Mouse (Mus musculus) neural tube, embryonic 13.5 days (tissue): ENCODE measurements around the gene Mvp. TPM values are rescaled to one million over a fixed set of nuclear protein-coding genes. Genes with fewer than 3 reads are reported as not detected.

ENCODE experiments used
- ATAC-seq: fragments of 200-750 bp; cut with Nextera tagmentation; 2 replicates; pipeline ENCODE4 v1.8.0; 2017; ENCODE audit warnings: low read depth, mild to moderate bottlenecking, moderate TSS enrichment, moderate library complexity
- H3K27ac ChIP-seq: fragments of 300-500 bp; sonication (generic); replicated peaks from 2 replicates; pipeline ENCODE4 v1.5.1; 2015; ENCODE audit warnings: moderate library complexity, mild to moderate bottlenecking, inconsistent platforms
- H3K27me3 ChIP-seq: fragments of 300-500 bp; sonication (generic); 2 replicates; pipeline ENCODE4 v1.6.1; 2015; ENCODE audit warnings: mild to moderate bottlenecking, inconsistent platforms
- H3K36me3 ChIP-seq: fragments of 300-500 bp; sonication (generic); 2 replicates; pipeline ENCODE4 v1.6.1; 2015; ENCODE audit warnings: mild to moderate bottlenecking, inconsistent platforms
- H3K4me1 ChIP-seq: fragments of 300-500 bp; sonication (generic); replicated peaks from 2 replicates; pipeline ENCODE4 v1.6.1; 2015; ENCODE audit warnings: inconsistent platforms
- H3K4me2 ChIP-seq: fragments of 300-500 bp; sonication (generic); 2 replicates; pipeline ENCODE4 v1.6.1; 2015; ENCODE audit warnings: inconsistent platforms, mild to moderate bottlenecking, moderate library complexity
- H3K4me3 ChIP-seq: fragments of 300-500 bp; sonication (generic); 2 replicates; pipeline ENCODE4 v1.5.1; 2015; ENCODE audit warnings: mild to moderate bottlenecking, inconsistent platforms
- H3K9ac ChIP-seq: fragments of 300-500 bp; sonication (generic); 2 replicates; pipeline ENCODE4 v1.6.1; 2015; ENCODE audit warnings: moderate library complexity, mild to moderate bottlenecking, inconsistent platforms
- H3K9me3 ChIP-seq: fragments of 300-500 bp; sonication (generic); 2 replicates; pipeline ENCODE4 v1.6.1; 2016; ENCODE audit warnings: inconsistent platforms
- WGBS: fragments of 180-500 bp; shearing (Covaris S2); methylation state at CpG from one replicate; pipeline ENCODE4 v1.1.7; 2015; 5-methylcytosine and 5-hydroxymethylcytosine counted together
- polyA plus RNA-seq: library from polyadenylated mRNA; unstranded; fragments of >200 nt; fragmentation: Nextera tagmentation; extraction: Ambion mirVana; gene quantifications from 2 replicates; pipeline ENCODE4 v1.2.1, GENCODE M21; 2015

The Mvp gene
- polyA plus RNA-seq, 1 experiment from 2014 or later, result 7.2 TPM

DNA sequence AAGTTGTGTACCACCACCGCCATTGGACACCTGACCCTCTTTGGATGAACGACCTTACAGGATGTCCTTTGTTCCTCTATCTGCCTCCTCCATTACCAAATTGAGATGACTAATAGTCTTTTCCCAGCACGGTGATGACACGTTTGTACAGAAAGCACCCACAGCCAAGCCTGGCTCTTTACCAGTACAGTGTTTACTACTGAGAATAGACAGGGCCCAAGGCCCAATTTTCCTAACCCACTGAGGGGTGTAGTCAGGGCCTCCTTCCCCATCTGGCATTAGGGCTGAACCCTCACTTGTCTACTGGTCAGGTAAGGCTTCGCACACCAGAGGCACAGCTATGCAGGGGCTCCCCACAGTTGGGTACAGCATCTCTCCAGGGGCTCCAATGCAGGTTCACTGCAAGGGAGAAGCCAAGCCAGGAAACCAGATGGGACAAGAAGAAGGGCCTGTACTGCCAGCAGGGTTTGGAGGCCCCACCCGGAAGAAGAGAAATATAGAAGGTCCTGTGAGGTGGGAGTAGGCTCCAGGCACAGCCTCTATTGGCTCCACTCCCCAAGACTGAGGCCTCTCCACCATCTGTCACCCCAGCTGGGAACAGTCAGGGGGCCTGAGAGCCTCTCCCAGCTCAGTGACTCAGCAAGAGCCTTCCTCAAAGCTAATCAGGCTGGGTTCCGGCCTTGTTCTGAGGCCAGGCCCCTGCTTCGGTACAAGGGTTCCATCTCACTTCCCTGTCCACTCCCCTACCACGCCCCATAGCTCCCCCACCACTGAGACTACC is 6.0 kb downstream of the Mvp start:
- Histone ChIP-seq H3K27me3 (no peaks in the 10 kb centered on the region), H3K9ac (peak overlapping the region; percentile 14; the same call in 1 of the 2 replicates), H3K36me3 (peaks cover 16% of the 10 kb centered on the region), H3K4me1 (peaks cover 17% of the 10 kb centered on the region; the same call in 1 of the 2 replicates), H3K4me3 (no peak overlapping the region), H3K9me3 (no peaks in the 10 kb centered on the region), H3K27ac (peak overlapping the region; percentile 63), H3K4me2 (no peak overlapping the region)
- WGBS, result 54% methylated on average over 9 of the region's 9 CpGs
- 0 out of 2 replicates have a peak, but pooled peaks have one; percentile 68 for ATAC-seq

DNA sequence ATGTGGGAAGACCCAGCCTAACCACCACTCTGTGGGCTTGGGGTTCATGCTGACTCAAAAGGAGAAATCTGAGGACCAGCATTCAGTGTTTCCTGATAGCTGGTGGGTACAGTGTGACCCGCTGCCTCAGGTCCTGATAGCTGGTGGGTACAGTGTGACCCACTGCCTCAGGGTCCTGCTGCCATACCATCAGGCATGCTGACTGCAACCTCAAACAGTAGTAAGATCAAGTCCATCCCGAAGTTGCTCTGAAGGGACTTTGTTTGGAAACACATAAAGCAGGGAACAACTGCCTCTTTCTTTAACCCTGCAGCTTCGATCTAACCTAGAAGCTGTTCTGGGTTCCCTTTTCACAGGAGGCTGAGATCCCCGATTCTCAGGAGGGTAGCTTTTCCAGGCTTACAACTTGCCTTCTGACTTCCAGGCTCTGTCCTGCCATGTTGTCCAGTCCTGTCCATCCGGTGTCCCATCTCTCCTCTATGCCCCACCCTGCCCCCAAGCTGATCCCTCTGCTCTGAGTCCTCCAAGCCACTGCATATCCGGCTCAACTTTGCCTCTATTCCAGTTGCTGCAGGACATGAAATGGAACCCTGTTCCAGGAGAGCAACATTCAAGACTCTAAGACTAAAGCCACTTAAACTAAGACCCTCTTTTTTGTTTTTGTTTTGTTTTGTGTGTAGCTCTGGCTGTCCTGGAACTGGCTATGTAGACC is 7.0 kb downstream of the Mvp start:
- peaks cover 14% of the 10 kb centered on the region; the same call in 1 of the 2 replicates for H3K4me1 ChIP-seq
- H3K36me3 ChIP-seq, result peaks cover 6% of the 10 kb centered on the region
- no peaks in the 10 kb centered on the region for H3K27me3 ChIP-seq
- H3K9me3 ChIP-seq, result no peaks in the 10 kb centered on the region
- no peak for ATAC-seq
- no peak overlapping the region for H3K4me2 ChIP-seq
- H3K9ac ChIP-seq, result no peak overlapping the region
- WGBS, result 80% methylated on average over 6 of the region's 6 CpGs
- 0 out of 2 replicates have a peak overlapping the region, but pooled peaks have one; percentile 7 for H3K27ac ChIP-seq
- H3K4me3 ChIP-seq, result no peak overlapping the region

DNA sequence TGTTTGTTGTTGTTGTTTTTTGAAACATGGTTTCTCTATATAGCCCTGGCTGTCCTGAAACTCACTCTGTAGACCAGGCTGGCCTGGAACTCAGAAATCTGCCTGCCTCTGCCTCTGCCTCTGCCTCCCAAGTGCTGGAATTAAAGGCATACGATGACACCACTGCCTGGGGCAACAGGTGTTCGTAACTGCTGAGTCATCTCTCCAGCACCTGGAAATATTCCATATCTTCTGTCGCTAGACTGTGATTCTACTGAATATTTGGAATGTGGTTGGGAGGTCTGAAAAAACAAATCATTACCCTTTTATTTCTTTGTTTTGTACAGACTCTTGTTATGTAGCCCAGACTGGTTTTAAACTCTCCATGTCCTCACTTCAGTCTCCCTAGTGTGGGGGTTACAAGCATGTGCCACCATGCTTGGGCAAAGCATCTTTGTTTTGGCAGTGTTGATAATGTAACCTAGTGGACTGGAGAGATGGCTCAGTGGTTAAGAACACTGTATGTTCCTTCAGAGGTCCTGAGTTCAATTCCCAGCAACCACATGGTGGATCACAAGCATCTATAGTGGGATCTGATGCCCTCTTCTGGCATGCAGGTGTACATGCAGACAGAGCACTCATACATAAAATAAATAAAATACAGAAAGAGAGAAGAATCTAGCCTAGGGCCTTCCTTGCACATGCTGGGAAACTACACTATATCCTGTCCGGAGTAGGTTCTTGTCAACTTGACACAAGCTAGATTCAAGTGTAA is 10.1 kb downstream of the Mvp start:
- Histone ChIP-seq H3K4me2 (no peak overlapping the region), H3K27me3 (no peaks in the 10 kb centered on the region), H3K36me3 (no peaks in the 10 kb centered on the region), H3K4me3 (no peak overlapping the region), H3K9me3 (no peaks in the 10 kb centered on the region), H3K27ac (no peak overlapping the region), H3K4me1 (peaks cover 13% of the 10 kb centered on the region; the same call in 1 of the 2 replicates), H3K9ac (no peak overlapping the region)
- 91% methylated on average over 4 of the region's 4 CpGs for WGBS
- ATAC-seq, result no peak

DNA sequence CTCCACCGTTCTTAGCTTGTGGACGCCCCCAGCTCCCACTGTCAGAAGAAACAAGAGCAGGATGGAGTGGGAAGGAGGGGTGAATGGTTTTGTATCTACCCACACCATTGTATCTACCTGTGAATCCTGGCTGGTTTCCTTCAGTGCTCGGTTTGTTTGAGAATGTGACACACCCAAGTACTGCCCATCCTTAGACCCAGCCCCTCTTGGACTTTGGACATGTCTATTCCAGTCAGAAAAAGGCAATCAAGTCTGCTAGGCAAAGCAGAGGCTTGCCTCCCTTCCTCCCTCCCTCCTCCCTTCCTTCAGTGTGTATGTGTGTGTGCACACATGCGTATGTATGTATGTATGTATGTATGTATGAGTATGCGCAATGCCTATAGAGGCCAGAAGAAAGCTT is 10.8 kb downstream of the Mvp start:
- no peak for ATAC-seq
- Histone ChIP-seq H3K4me3 (no peak overlapping the region), H3K27me3 (no peaks in the 10 kb centered on the region), H3K27ac (no peak overlapping the region), H3K9ac (no peak overlapping the region), H3K4me1 (peaks cover 6% of the 10 kb centered on the region; the same call in 1 of the 2 replicates), H3K9me3 (no peaks in the 10 kb centered on the region), H3K4me2 (no peak overlapping the region), H3K36me3 (no peaks in the 10 kb centered on the region)
- WGBS, result 87% methylated on average over 5 of the region's 5 CpGs

DNA sequence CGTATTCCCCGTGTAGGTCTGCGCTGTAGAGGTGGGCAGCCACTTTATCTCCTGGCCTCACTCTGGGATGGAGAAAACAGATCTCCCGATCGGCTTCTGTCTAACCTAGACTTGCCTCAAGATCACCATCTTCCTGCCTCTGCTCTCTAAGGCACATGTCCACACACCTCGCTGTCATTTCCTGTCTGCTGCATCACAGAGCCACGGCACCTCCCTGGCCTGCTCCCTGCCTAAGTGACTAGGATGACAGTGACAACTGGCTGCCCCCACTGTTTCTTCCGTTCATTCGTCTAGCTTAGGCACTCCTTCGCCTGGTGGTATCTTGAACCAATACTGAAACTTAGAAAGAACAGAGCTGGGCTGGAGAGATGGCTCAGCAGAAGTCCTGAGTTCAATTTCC is 14.9 kb downstream of the Mvp start:
- Histone ChIP-seq H3K9me3 (no peaks in the 10 kb centered on the region), H3K4me3 (no peak overlapping the region), H3K27me3 (no peaks in the 10 kb centered on the region), H3K4me2 (no peak overlapping the region), H3K4me1 (no peaks in the 10 kb centered on the region), H3K27ac (no peak overlapping the region), H3K9ac (no peak overlapping the region), H3K36me3 (no peaks in the 10 kb centered on the region)
- 86% methylated on average over 10 of the region's 10 CpGs for WGBS
- ATAC-seq, result no peak

DNA sequence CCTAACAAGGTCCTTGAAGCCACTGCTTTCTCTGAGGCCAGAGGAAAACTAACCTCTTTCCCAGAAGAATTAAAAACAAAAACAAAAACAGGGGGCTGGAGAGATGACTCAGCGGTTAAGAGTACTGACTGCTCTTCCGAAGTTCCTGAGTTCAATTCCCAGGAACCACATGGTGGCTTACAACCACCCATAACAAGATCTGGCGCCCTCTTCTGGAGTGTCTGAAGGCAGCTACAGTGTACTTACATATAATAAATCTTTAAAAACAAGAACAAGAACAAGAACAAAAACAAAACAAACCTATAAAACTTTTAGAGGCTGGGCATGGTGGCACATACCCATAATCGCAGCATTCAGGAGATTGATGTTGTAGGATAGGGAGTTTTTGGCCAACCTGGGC is 18.0 kb downstream of the Mvp start:
- no peaks in the 10 kb centered on the region for H3K9me3 ChIP-seq
- no peak overlapping the region for H3K4me3 ChIP-seq
- no peak overlapping the region for H3K9ac ChIP-seq
- 84% methylated on average over 4 of the region's 4 CpGs for whole genome bisulfite sequencing
- no peak overlapping the region for H3K4me2 ChIP-seq
- no peaks in the 10 kb centered on the region for H3K27me3 ChIP-seq
- no peaks in the 10 kb centered on the region for H3K4me1 ChIP-seq
- no peaks in the 10 kb centered on the region for H3K36me3 ChIP-seq
- no peak overlapping the region for H3K27ac ChIP-seq
- ATAC-seq, result no peak

DNA sequence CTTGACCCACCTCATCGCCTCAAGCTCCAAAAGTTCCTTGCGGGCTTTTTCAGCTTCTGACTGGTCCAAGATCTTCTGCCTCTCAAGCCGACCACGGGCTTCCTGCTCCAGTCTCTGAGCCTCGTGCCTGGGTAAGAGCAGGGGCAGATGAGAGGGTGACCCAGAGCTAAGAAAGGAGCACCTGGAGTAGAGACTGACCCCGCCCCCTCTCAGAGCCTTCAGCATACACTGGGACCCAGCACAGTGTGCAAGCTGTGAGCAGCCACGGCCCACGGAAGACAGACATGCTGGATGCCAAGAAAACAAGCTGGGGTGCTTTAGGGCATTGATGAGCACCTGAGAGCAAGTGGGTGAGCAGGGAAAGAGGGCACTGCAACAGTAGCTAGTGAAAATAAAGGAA is 25.6 kb downstream of the Mvp start:
- no peaks in the 10 kb centered on the region for H3K36me3 ChIP-seq
- ATAC-seq, result no peak
- H3K27me3 ChIP-seq, result no peaks in the 10 kb centered on the region
- no peak overlapping the region for H3K4me3 ChIP-seq
- 70% methylated on average over 8 of the region's 8 CpGs for WGBS
- no peak overlapping the region for H3K27ac ChIP-seq
- H3K9ac ChIP-seq, result no peak overlapping the region
- H3K4me2 ChIP-seq, result no peak overlapping the region
- no peaks in the 10 kb centered on the region for H3K9me3 ChIP-seq
- H3K4me1 ChIP-seq, result no peaks in the 10 kb centered on the region

DNA sequence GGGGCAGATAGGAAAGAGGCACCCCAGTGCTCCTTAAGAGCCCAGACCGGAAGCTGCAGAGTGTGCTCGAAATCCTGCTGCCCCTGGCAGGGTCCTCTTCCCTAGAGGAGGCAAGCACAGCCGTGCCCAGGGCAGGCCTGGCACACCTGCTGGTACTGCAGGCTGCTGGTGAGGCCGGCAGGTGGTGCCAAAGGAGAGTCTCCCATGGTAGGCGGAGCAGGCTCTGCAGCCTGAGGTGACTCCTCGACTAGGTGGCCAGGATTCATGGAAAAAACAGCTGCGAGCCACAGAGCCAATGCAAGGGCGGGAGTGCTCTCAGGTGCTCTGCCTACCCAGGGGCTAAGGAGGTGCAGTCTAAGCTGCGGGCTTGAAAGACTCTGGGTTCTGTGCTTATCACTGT is 28.1 kb downstream of the Mvp start:
- Histone ChIP-seq H3K4me3 (no peak overlapping the region), H3K4me2 (no peak overlapping the region), H3K9ac (no peak overlapping the region), H3K27ac (no peak overlapping the region), H3K4me1 (no peaks in the 10 kb centered on the region), H3K27me3 (no peaks in the 10 kb centered on the region), H3K36me3 (peaks cover 3% of the 10 kb centered on the region; the same call in 1 of the 2 replicates), H3K9me3 (no peaks in the 10 kb centered on the region)
- WGBS, result 52% methylated on average over 9 of the region's 9 CpGs
- no peak for ATAC-seq

DNA sequence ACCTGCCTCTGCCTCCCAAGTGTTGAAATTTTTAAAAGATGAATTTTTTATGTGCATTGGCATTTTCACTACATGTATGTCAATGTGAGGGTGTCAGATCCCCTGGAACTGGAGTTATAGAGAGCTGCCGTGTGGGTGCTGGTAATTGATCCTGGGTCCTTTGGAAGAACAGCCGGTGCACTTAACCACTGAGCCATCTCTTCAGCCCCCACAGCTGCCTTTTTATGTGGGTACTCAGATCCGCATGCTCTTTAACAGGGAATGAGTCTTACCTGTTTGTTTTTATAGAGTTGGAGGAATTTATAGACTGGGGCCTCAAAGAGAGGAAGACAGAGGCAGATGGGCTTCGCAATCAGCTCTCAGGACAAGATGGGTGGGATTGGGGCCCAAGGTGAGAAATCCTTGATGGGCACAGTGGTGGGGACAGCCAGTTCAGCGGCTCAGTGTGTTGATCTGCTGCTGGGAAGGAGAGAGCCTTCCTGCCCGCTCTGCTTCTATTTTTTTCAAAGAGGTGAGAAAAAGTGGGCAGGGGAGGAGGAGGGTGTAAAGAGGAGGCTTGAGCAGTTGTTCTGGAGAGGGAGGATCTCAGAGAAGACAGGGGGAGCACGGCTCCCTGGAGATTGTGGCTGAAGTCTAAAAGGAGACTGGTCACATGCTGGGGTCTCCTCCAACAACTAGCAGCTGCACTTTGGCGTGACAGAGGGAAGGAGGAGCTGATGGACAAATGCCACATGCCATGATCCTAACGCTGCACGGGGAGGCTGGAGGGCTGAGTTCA is 29.6 kb downstream of the Mvp start:
- Histone ChIP-seq H3K27me3 (no peaks in the 10 kb centered on the region), H3K4me1 (no peaks in the 10 kb centered on the region), H3K27ac (no peak overlapping the region), H3K9me3 (no peaks in the 10 kb centered on the region), H3K4me2 (no peak overlapping the region), H3K36me3 (peaks cover 16% of the 10 kb centered on the region), H3K4me3 (no peak overlapping the region), H3K9ac (no peak overlapping the region)
- ATAC-seq, result no peak
- 58% methylated on average over 10 of the region's 10 CpGs for WGBS

DNA sequence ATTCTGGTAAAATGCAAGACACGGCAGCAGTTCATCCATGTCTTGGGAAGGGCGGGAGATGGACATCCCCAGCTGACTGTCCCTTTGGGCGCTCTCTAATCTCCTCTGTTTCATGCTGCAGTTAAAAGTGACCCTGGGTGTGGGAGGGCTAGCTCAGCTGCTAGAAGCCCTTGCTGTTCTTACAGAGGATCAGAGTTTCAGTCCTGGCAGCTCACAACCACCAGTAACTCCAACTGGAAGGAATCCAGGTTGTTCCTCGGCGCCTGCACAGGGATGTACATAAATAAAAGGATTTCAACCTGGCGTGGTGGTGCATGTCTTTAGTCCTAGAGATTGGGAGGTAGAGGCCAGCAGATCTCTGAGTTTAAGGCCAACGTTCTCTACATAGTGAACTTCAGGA is 31.3 kb downstream of the Mvp start:
- Histone ChIP-seq H3K4me2 (no peak overlapping the region), H3K27me3 (no peaks in the 10 kb centered on the region), H3K36me3 (peaks cover 34% of the 10 kb centered on the region), H3K4me3 (no peak overlapping the region), H3K9me3 (no peaks in the 10 kb centered on the region), H3K9ac (no peak overlapping the region), H3K27ac (no peak overlapping the region), H3K4me1 (peaks cover 3% of the 10 kb centered on the region; the same call in 1 of the 2 replicates)
- ATAC-seq, result no peak
- 83% methylated on average over 7 of the region's 7 CpGs for WGBS

DNA sequence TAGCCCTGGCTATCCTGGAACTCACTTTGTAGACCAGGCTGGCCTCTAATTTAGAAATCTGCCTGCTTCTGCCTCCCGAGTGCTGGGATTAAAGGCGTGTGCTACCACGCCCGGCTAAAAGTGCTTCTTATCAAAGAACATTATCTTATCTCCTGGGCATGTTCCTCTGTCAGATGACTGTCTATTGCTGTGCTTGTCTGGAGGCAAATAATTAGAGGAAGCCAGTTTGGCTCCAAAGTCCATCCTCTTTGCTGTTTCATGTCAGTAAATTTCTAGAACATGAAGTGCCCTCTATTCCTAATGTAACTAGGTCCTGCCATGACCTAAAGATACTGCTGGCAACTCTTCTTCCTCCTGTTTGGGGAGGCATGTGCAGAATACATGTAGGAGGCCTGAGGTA is 32.4 kb downstream of the Mvp start:
- H3K27me3 ChIP-seq, result no peaks in the 10 kb centered on the region
- no peaks in the 10 kb centered on the region for H3K9me3 ChIP-seq
- H3K9ac ChIP-seq, result no peak overlapping the region
- H3K27ac ChIP-seq, result no peak overlapping the region
- H3K4me3 ChIP-seq, result no peak overlapping the region
- H3K4me2 ChIP-seq, result no peak overlapping the region
- 96% methylated on average over 4 of the region's 4 CpGs for WGBS
- ATAC-seq, result no peak
- peaks cover 13% of the 10 kb centered on the region for H3K4me1 ChIP-seq
- H3K36me3 ChIP-seq, result peaks cover 37% of the 10 kb centered on the region
